Mouse (Mus musculus) retina, adult 2 months (tissue): ENCODE results near the gene Zp1.

ENCODE experiments used
- DNase-seq: peaks from one replicate; pipeline ENCODE4 v3.0.0-alpha.2; 2012; ENCODE audit warnings: low read depth, low spot score

Gene Zp1

DNA sequence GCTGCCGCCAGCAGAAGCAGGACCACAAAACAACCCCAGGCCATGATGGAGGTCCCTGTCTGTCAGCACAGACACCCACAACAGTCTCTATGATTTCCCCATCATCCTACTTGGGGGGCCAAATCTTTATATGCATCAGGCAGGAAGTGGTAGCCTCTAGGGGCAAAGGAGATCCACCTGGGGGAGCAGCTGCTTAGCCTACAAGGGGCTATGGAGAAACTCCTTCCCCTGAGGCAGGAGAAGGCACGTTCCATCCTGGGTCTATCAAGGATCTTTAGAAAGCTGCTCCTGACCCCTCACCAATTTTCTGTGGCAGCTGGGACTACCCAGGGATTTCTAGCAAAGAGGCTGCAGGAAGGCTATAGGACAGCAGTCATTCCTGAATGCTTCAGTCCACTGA, at the start of gene Zp1:
Gene Zp1 (minus strand): TSS at position 101 of the 400 bp plus-strand sequence.
- no peak for DNase-seq

DNA sequence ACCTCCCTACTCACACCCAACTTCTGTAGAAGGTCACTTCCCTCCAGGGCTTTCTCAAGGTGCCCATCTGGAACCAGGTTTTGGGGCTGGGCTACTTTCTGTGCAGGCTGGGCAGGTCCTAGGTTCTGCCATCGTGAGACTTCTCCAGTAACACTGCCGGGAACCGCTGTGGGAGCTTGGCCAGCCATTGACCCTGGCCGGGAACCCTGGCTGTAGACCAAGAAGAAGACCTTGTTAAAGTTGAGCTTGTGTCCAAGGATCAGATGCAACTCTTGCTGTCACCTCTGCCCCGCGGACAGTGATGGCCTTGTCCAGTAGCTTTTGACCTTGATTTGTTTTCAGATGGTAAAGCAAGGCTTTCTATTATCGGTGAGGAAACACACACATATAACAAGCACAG, 48.1 kb upstream of the Zp1 start:
- DNase-seq = no peak

DNA sequence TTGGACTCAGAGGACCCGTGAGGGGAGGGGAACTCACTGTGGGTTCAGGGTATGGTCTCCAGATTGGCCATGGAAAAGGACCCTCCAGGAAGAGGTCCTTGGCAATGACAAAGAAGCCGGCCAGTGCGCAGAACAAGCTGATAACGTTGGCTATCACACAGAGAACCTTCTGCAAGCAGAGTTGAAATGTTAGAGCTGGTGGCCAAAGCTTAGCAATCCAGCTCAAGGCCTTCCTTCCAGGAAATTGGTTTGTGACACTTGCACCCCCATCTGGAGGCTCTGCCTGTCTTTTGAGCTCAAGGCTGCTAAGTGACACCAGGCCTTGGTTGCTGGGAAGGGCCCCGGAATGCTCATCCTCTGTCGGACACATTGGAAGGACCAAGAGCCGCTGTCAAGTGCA, 45.3 kb upstream of the Zp1 start:
- DNase-seq = no peak

DNA sequence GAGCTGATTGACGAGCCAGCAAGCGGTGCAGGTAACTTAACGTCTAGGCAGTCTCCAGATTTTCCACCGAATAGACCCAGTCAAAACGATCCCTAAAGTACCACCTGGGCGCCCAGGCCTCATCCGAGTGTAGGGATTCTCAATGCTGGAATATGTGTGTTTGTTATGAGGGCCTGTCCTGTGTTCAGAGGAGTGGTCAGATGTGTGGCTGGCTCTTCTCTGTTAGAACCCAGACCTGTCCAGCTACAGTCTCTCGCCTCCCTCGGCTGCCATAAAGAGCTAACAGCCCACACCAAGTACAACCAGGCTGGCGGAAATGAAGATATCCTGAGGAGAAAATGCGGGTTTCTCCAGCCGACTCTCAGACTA, 39.5 kb upstream of the Zp1 start:
- DNase-seq = no peak

DNA sequence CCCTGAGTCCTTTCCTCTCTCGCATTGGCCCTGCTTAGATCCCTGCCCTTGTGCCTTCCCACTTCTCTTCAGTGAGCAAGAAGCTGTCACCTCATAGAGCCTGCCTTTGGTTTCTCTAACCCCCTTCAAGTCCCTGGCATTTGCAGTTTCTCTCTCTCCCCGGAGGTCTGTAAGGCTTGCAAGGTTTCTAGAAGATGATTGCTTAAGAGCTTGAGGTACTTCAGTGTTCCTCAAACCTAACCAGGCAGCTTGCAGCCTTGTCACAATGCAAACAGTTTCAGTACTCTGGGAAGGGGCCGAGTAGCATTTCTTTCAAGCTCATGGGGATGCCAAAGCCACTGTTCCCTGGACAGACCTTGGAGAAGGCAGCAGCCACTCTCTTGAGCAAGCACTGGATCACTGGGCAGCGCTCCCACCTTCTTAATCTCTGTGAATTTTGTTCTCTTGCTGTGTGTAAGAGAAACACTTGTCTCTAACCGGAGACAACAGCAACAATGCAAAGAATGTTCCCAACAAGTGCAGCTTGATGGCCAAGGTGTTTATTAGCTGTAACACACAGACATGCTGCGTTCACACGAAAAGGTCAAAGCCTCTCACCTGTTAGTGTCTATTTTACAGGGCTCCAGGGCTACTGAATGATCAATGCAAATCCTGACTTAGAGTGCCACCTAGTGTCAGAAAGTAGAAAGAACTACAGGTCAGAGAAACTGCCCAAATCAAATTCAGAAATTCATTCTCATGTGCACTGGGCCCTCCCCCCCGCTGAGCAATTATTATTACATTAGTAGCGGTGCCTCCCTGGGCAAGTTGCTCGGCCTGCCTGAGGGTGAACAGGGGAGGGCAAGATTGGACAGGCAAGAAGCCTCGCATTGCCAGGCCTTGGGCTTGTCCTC, 38.9 kb upstream of the Zp1 start:
- peak; percentile 58 for DNase-seq

DNA sequence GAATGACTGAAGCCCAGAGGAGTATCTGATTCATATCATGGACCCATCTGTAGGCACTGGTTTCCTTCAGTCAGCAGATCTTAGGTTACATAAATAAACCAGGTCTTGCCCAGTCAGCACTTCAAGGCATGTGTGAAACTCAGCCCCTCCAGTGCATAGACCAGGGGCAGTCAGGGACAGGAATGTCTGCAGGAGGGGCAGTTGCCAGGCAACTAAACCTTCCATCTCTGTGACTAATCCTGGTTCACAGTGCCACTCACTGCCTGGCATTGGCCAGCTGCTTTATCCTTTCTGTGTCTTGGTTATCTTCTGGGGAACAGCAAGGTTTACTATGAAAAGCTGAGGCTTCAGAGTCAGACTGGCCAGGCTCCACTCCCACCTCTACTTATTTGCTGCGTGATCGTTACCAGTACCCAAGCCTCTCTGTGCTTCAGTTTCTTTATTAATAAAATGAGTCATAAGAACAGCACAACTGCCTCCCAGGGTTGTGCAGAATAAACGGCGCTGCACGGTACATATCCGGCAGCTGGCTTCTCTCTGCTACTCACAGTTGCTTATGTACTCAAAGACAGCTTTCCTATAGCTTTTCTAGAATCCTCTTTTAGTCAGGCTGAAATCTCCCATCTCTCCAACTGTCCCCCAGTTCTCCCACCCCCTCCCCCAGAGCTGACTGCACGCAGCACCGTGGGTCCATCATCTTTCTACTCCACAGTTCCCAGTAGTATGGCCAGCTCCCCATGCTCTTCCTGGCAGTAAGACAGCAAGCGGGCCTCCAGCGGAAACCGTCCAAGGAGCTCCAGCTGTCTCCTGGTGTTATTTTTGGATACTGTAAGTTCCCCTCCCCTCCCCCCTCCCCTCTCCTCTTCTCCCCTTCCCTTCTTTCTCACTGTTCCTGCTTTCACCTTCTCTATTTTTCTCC, 31.8 kb upstream of the Zp1 start:
- DNase-seq = peak; percentile 77

DNA sequence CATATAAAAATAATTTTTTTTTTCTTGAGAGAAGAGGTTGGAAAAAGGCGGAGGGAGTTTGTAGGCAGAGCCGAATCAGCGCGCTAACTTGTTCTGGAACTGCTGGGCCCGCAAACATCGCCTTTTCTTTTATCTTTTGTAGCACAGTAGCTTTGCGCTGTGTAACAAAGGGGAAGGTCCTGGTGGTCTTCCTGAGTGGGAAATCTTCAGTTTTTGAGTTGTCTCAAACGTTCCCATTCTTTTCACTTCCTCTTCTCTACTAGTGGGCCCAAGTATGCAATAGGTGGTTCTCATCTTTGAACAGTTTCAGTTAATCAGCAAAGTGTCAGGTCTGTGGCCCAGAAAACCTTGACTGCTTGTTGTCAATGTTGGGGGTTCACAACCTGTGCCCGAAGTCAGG, 29.1 kb upstream of the Zp1 start:
- no peak for DNase-seq

DNA sequence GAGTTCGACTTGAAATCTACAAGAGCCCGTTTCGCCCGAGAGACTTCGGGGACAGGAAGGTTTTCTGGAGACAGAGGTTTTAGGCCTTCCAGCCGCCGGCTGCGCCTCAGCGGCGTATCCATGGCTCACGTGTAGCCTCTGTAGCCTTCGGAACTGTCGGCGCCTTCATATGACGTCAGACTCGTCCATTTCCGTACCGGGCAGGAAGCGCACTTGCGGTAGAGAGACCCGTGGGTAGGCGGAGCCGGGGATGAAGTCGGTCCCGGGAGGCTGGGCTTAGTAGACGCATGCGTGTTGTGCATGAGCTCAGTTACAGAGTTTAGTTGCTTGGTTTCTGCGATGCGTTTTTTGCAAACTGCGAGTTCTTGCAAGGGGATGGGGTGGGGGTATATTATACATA, 28.7 kb upstream of the Zp1 start, which contains the start of gene Ccdc86:
Gene Ccdc86 (minus strand): TSS at position 155 of the 400 bp plus-strand sequence.
- peak; percentile 97 for DNase-seq

DNA sequence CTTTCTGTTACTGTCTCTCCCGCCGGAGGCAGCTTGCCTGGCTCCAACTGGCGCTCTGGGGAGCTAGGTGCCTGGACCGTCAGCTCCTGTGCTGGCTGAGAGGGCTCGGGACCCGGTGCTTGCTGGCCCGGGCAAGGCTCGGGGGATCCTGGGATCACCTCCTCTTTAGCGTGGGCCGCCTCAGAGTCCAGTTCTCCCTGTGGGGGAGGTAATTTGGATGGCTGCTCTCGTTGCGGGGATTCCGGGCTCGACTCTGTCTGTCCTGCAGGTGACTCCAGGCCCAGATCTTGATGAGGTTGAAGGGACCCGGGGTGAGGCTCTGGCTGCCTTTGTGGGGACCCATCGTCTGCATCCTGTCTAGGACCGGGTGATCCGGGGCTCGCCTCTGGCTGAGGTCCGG, 28.0 kb upstream of the Zp1 start:
- DNase-seq = no peak

DNA sequence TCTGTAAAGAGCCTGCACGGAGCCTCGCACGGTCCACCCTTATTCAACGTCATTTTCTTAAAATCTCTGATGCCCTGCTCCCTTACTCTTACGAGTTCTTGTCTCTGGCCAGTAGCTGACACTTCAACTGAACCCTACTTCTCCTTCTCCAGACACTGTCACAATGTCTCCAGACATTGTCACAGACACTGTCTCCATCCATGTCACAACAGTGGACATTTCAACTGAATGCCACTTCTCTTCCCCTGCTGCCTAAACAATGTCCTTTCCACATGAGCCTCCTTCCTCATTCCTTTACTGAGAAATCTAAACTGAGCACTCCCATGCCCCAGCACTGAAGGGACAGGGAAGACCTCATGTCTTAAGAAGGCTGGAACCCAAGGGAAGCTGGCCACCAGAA, 26.8 kb upstream of the Zp1 start:
- no peak for DNase-seq

DNA sequence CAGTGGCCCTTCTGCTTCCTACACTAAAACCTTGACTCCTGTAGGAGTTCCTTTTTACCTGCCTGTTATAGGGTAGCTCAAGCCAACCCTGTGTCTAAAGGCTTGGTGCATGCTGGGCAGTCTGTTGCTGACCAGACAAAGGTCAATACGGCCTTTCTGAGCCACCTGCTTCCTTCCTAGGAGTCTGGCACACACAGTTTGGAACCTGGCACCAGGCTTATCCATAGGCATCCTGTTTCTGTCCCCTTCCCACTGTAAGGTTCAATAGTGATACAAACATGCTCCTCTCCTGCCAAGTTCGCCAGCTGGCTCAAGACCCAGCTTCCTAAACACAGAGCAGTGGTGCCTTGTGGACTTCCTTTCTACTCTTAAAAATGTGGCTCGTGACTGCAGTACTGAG, 26.1 kb upstream of the Zp1 start:
- DNase-seq = no peak

DNA sequence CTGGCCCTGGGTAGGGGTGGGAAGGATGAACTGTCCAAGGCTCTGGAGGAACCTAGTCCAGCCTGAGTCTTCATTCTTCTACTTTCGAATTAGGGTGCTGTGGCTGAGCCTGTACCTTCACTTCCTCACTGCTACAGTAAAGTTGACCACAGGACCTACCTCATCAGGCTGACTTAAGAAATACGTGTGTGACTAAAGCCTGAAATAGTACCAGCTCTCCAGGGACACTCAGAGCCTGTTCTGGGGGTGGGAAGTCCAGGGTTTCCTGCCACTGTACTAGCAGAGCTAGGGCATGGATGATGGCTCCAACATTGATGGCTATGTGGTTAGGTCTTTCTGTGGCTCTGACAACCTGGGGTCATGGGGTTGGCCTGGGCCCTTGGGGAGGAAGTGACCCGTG, 23.5 kb upstream of the Zp1 start:
- no peak for DNase-seq

DNA sequence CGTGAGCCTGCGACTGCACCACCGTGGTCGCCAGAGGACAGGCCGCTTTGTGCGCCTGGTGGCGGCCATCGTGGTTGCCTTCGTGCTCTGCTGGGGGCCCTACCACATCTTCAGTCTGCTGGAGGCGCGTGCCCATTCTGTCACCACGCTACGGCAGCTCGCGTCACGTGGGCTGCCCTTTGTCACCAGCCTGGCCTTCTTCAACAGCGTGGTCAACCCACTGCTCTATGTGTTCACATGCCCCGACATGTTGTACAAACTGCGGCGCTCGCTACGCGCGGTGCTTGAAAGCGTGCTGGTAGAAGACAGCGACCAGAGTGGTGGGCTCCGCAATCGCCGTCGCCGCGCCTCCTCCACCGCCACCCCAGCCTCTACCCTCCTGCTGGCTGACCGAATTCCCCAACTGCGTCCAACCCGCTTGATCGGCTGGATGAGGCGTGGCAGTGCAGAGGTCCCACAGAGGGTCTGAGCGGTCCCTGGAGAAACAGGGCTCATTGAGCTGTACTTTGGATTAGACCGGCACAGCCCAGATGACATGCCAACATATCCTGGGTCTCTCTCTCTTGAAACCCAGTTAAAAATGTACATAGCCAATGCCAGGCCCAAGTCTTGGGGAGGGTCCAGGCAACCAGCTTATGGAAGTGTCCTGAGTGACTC, 20.5 kb upstream of the Zp1 start:
- DNase-seq = no peak

DNA sequence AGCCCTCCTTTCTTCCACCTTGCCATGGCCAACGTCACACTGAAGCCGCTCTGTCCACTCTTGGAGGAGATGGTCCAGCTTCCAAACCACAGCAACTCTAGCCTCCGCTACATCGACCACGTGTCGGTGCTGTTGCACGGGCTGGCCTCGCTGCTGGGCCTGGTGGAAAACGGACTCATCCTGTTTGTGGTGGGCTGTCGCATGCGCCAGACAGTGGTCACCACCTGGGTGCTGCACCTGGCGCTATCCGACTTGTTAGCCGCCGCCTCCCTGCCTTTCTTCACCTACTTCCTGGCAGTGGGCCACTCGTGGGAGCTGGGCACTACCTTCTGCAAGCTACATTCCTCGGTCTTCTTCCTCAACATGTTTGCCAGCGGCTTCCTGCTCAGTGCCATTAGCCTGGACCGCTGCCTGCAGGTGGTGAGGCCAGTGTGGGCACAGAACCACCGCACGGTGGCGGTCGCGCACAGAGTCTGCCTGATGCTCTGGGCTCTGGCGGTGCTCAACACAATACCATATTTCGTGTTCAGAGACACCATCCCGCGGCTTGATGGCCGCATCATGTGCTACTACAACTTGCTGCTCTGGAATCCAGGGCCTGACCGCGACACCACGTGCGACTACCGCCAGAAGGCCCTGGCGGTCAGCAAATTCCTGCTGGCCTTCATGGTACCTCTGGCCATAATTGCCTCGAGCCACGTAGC, 19.8 kb upstream of the Zp1 start:
- peak; percentile 48 for DNase-seq

DNA sequence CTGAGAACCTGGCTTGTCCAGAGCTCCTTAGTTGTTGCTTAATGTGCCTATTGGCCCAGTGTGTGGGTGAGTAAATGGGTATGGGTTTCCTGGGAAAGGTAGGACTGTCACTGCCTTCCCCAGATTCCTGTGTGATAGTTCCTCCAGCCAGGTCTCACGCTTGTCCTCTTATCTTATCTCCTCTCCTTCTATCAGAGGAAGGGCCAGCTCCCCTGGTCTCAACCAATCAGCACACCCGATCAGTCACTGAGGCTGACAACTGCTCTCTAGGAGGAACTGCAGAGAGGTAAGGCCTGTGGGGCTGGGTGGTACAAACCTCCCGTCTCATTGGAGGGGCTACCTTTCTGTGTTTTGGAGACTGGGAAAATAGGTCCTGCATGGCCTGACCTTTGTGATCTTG, 18.3 kb upstream of the Zp1 start:
- no peak for DNase-seq

DNA sequence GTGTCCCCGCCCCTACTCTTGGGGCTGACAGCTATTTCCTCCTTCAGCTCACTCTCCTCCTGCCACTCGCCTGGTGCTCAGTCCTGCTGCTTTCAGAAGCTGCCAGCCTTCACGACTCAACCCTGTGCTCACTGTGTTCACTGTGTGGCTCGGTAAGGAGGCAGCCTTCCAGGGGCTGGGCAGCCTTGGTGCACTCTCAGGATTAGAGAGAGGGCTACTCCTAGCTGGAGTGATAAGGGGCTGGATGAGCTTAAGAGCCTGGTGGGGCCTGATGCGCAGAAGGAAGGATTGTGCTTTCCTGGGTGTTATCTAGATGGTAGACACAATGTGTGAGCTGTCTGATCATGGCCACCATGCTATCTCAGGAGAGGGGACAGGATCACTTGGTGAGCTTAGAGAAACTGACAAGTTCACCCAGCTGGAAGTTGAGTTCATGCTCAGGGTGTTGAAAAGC, 16.7 kb upstream of the Zp1 start, which contains the start of gene Ptgdr2:
Gene Ptgdr2 (plus strand): TSS at position 51 of the 454 bp plus-strand sequence.
- DNase-seq = no peak

DNA sequence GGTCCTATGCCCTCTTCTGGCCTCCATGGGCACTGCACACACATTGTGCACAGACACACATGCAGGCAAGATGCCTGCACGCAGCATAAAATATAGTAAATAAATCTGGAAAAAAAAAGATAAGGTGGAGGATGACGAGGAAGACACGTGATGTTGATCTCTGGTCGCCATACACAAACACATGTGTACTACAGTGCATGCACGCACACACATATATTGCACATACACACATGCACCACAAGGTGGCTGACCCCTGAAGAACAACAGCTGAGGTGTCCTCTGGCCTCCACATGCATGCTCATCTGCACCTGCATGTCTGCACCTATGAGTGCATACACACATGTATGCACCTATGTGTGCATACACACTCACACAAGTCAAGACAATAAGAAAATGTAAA, 15.6 kb upstream of the Zp1 start:
- no peak for DNase-seq

DNA sequence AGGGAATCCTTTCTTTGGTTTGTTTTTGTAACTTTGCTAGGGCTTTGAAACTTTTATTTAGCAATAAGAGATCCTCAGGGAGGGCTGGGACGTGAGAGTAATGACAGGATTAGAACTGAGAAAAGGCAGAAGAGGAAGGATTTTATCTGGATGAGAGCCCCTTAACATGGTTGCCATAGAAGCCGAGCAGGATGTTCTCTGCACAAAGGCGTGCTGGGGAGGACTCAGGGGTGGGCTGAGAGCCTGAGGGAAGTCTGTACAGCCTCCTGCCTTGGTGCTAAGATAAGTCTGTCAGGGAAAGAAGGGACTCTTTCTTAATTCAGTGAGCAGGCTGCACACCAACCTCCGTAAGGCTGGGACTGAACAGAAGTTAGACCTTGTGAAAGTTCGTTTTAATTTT, 14.6 kb upstream of the Zp1 start:
- no peak for DNase-seq

DNA sequence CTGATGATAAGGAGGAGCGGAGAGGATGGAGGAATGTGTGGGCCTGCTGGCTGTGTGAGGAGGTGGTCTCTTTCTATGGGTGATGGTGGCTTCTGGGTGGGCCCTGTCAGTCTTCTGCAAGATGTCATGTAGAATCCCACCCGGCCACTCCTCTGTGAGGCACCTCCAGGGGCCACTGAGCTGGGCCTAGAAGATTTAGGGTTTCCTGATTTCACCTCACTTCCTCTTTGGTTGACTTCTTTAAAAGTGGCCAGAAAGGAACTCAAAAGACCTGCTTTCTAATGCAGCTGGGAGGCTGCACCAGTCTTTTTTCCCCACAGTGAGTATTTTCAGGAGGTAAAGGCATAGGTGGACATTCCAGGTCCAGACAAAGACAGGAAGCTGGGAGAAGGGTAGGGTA, 10.2 kb upstream of the Zp1 start:
- no peak for DNase-seq

DNA sequence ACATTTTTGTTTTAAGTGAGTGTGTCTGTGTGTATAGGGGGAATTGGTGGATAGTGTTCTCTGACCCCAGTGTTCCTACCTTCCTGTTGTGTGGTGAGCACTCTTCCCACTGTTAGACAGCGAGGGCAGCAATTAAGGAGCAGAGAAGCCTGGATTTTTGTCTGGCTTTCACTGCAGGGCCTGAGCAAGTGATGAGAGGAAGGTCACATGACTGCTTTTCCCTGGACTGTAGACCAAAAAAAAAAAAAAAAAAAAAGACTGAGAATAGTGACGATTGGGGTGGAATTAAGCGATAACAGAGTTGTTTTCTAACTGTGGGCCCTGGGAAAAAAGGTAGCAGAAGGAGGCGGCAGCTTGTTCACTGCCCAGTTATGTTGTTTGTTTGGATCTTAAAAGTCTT, 6.2 kb upstream of the Zp1 start:
- no peak for DNase-seq

DNA sequence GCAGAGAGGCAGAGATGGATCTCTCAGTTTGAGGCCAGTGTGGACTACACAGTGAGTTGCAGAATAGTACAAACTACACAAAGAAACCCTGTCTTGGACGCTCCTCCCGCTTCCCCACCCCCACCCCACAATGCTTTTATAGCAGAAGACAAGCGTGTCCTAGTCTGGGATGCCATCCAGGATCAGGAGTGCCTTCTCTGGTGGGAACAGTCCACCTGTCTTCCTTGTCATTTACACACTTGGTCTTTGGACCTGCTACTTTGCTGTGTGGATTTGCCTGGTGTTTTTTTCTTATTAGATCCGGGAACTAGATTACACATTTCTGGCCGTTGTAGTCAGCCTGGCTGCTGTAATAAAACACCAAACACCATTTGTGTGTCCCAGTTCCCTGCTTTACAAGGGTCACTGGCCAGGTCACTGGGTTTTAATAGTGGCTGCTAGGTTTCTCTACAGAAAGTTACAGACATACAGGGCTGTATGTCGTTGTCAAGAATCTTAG, 5.7 kb upstream of the Zp1 start:
- no peak for DNase-seq
